Mouse (Mus musculus) liver, postnatal 0 days (tissue): ENCODE data around the gene Gif. TPM values are rescaled to one million over a fixed set of nuclear protein-coding genes. Genes with fewer than 3 reads are reported as not detected.
A peak's percentile ranks its signal among the peaks of the same experiment; 100 is the strongest.

Experiments
- ATAC-seq: fragments of 200-750 bp; cut with Nextera tagmentation; 2 replicates; pipeline ENCODE4 v1.8.0; 2017; ENCODE audit warnings: mild to moderate bottlenecking, moderate library complexity
- DNase-seq: peaks from one replicate; pipeline ENCODE4 v3.0.0-alpha.2; 2016
- H3K27ac ChIP-seq: fragments of 300-500 bp; sonication (generic); 2 replicates; pipeline ENCODE4 v1.5.1; 2014; ENCODE audit warnings: antibody characterized with exemption, moderate library complexity, mild to moderate bottlenecking, low read depth
- H3K27me3 ChIP-seq: fragments of 300-500 bp; sonication (generic); 2 replicates; pipeline ENCODE4 v1.6.1; 2014; ENCODE audit warnings: low read length, control low read depth, mixed read lengths; ENCODE audit not compliant: insufficient read depth
- H3K36me3 ChIP-seq: fragments of 300-500 bp; sonication (generic); replicated peaks from 2 replicates; pipeline ENCODE4 v1.6.1; 2014; ENCODE audit warnings: mild to moderate bottlenecking, control low read depth, low read length, moderate library complexity, mixed read lengths; ENCODE audit not compliant: insufficient read depth
- H3K4me1 ChIP-seq: fragments of 300-500 bp; sonication (generic); 2 replicates; pipeline ENCODE4 v1.6.1; 2014; ENCODE audit warnings: antibody characterized with exemption, mild to moderate bottlenecking, control low read depth; ENCODE audit not compliant: insufficient read depth
- H3K4me2 ChIP-seq: fragments of 300-500 bp; sonication (generic); 2 replicates; pipeline ENCODE4 v1.6.1; 2014; ENCODE audit warnings: low read depth, mild to moderate bottlenecking, low read length, moderate library complexity, mixed read lengths
- H3K4me3 ChIP-seq: fragments of 300-500 bp; sonication (generic); 2 replicates; pipeline ENCODE4 v1.5.1; 2014; ENCODE audit warnings: low read depth, low read length
- H3K9ac ChIP-seq: fragments of 300-500 bp; sonication (generic); replicated peaks from 2 replicates; pipeline ENCODE4 v1.6.1; 2014; ENCODE audit warnings: mild to moderate bottlenecking, moderate library complexity
- H3K9me3 ChIP-seq: fragments of 300-500 bp; sonication (generic); 2 replicates; pipeline ENCODE4 v1.6.1; 2016; ENCODE audit warnings: mild to moderate bottlenecking, control low read depth, low read length, mixed read lengths
- CTCF ChIP-seq: sonication (generic); IDR thresholded peaks from 2 replicates; pipeline ENCODE4 v1.5.1; 2016; ENCODE audit warnings: antibody characterized with exemption, low read depth
- EP300 ChIP-seq: IDR thresholded peaks from 2 replicates; pipeline ENCODE4 v1.6.1; 2016; ENCODE audit warnings: antibody characterized with exemption, low read depth, mild to moderate bottlenecking
- WGBS: fragments of 180-500 bp; shearing (Covaris S2); extraction: QIAGEN DNeasy Blood & Tissue Kit; methylation state at CpG from one replicate; pipeline ENCODE4 v1.1.7; 2014; ENCODE audit not compliant: insufficient replicate concordance; 5-methylcytosine and 5-hydroxymethylcytosine counted together
- polyA plus RNA-seq: library from polyadenylated mRNA; unstranded; fragments of >200 nt; fragmentation: Nextera tagmentation; extraction: Ambion mirVana; gene quantifications from 2 replicates; pipeline ENCODE4 v1.2.1, GENCODE M21; 2015

The Gif gene
- polyA plus RNA-seq, result not detected in 2 replicates

GRCm38 (mm10) chr19:11747298-11747697 is at the start of gene Gif:
Gif (plus strand) TSS chr19:11747554.
- no peaks in the 10 kb centered on the region for H3K4me1 ChIP-seq
- DNase-seq (no peak), ATAC-seq (no peak)
- TF ChIP-seq CTCF, result no peak
- TF ChIP-seq EP300, result no peak
- WGBS, result 76% methylated on average over 2 of the region's 2 CpGs
- no peak within 1 kb of the TSS for H3K4me2 ChIP-seq
- no peaks in the 10 kb centered on the region for H3K27me3 ChIP-seq
- no peaks in the 10 kb centered on the region for H3K36me3 ChIP-seq
- H3K9me3 ChIP-seq, result no peaks in the 10 kb centered on the region
- H3K27ac ChIP-seq, result no peak within 1 kb of the TSS
- H3K4me3 ChIP-seq, result no peak within 1 kb of the TSS
- no peak within 1 kb of the TSS for H3K9ac ChIP-seq

- Histone ChIP-seq H3K9me3 (no peaks in the 10 kb centered on the region), H3K27ac (no peak overlapping the region), H3K27me3 (no peaks in the 10 kb centered on the region), H3K4me3 (no peak overlapping the region), H3K9ac (no peak overlapping the region), H3K4me1 (no peaks in the 10 kb centered on the region), H3K36me3 (no peaks in the 10 kb centered on the region), H3K4me2 (no peak overlapping the region)
- 76% methylated on average over 6 of the region's 6 CpGs for WGBS
- TF ChIP-seq EP300 (no peak), CTCF (no peak)
- DNase-seq (no peak), ATAC-seq (no peak)
Measured at GRCm38 (mm10) chr19:11698342-11698741, 49.0 kb upstream of the Gif start.

- DNase-seq, result no peak
- 75% methylated on average over 4 of the region's 4 CpGs for WGBS
- H3K4me3 ChIP-seq, result no peak overlapping the region
Measured at GRCm38 (mm10) chr19:11712451-11712850, 34.9 kb upstream of the Gif start.

GRCm38 (mm10) chr19:11720071-11720470 is 27.3 kb upstream of the Gif start:
- Histone ChIP-seq H3K36me3 (no peaks in the 10 kb centered on the region), H3K4me3 (no peak overlapping the region), H3K27me3 (no peaks in the 10 kb centered on the region), H3K9me3 (no peaks in the 10 kb centered on the region), H3K4me1 (no peaks in the 10 kb centered on the region), H3K27ac (no peak overlapping the region), H3K9ac (no peak overlapping the region), H3K4me2 (no peak overlapping the region)
- no peak for DNase-seq
- TF ChIP-seq EP300 (no peak), CTCF (no peak)
- WGBS, result 50% methylated on average over 3 of the region's 3 CpGs
- ATAC-seq, result no peak

More at GRCm38 (mm10) chr19:11712451-11712850, 34.9 kb upstream of the Gif start:
- Histone ChIP-seq H3K27ac (no peak overlapping the region), H3K27me3 (no peaks in the 10 kb centered on the region), H3K9ac (no peak overlapping the region), H3K36me3 (no peaks in the 10 kb centered on the region), H3K4me1 (no peaks in the 10 kb centered on the region), H3K4me2 (no peak overlapping the region), H3K9me3 (no peaks in the 10 kb centered on the region)
- TF ChIP-seq CTCF, result no peak
- TF ChIP-seq EP300, result no peak
- ATAC-seq, result no peak

DNA sequence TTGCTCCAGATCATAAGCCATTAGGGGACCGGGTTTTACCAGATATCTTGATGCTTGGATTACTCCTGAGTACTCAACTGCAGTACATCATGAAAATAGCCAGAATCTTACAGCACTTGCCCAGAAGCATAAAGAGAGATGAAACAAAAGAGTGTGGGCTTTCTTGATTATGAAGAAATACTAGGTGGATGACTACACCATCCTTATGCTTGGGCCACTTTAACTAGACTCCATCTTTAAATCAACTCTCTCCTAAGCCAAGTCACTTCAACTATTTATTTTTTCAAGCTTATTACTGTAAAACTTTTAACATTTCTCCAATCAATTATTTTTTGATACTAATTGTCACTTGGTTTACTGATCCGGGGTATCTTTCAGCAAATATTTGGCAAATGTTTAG is 23.5 kb upstream of the Gif start:
- Histone ChIP-seq H3K27me3 (no peaks in the 10 kb centered on the region), H3K4me3 (no peak overlapping the region), H3K9me3 (no peaks in the 10 kb centered on the region), H3K27ac (no peak overlapping the region), H3K4me2 (no peak overlapping the region), H3K36me3 (no peaks in the 10 kb centered on the region), H3K4me1 (peaks cover 3% of the 10 kb centered on the region; the same call in 1 of the 2 replicates), H3K9ac (no peak overlapping the region)
- DNase-seq (no peak), ATAC-seq (no peak)
- 80% methylated on average over 2 of the region's 2 CpGs for WGBS
- TF ChIP-seq EP300 (no peak), CTCF (no peak)

DNA sequence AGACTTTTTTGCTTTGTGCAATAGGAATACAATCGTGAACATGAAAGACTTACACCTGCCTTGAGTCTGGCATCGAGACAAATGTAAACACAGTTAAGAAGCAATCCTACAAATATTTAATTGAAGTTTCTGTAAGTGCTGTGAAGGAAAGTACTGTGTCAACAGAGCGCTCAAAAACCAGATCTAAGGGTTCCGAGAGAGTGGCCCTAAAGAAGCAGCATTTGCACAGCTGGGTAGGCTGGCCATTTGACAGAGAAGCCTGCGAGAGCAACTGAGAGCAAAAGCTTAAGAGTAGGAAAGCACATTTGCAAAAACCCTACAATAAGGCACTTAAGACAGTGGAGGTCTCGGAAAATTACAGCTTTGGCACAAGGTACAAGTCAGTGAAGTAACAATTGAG is 23.1 kb upstream of the Gif start:
- Histone ChIP-seq H3K4me3 (no peak overlapping the region), H3K9ac (no peak overlapping the region), H3K4me2 (no peak overlapping the region), H3K36me3 (no peaks in the 10 kb centered on the region), H3K9me3 (no peaks in the 10 kb centered on the region), H3K27ac (no peak overlapping the region), H3K27me3 (no peaks in the 10 kb centered on the region), H3K4me1 (peaks cover 3% of the 10 kb centered on the region; the same call in 1 of the 2 replicates)
- DNase-seq, result no peak
- 75% methylated on average over 6 of the region's 6 CpGs for WGBS
- TF ChIP-seq CTCF (no peak), EP300 (no peak)
- no peak for ATAC-seq

DNA sequence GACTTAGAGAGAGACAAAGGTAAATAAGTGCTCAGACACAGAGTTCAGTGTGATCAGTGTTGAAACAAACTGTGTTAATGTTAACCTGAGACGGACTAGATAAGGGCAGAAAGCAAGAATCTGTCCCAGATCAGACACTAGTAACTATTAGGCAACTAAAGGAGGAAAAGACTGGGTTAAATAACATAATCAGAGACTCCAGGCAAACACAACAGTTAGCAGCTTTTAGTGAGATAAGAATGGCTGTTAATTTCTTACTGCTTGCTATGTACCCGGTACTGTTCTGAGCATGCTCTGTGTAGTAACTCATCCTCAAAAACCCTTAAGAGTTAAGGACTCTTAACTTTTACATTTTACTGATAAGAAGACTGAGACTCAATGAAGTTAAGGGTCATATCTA is 21.4 kb upstream of the Gif start:
- Histone ChIP-seq H3K9me3 (no peaks in the 10 kb centered on the region), H3K4me2 (no peak overlapping the region), H3K4me3 (no peak overlapping the region), H3K27ac (no peak overlapping the region), H3K27me3 (no peaks in the 10 kb centered on the region), H3K4me1 (peaks cover 3% of the 10 kb centered on the region; the same call in 1 of the 2 replicates), H3K9ac (no peak overlapping the region), H3K36me3 (no peaks in the 10 kb centered on the region)
- 28% methylated on average over 2 of the region's 2 CpGs for WGBS
- TF ChIP-seq CTCF (no peak), EP300 (peak; percentile 95)
- DNase-seq, result no peak
- peak; percentile 73 for ATAC-seq
